Comparison of ENCODE assay signal across 13 mouse cellular contexts in genomic region chr5:113216328-113216960, GRCm38 (mm10). TPM values are rescaled to one million over a fixed set of nuclear protein-coding genes. Genes with fewer than 3 reads are reported as not detected.
A peak's percentile ranks its signal among the peaks of the same experiment; 100 is the strongest.
DNase-seq lines count a peak whose midpoint lies in the region; ATAC-seq and TF ChIP-seq lines count a peak whose summit lies in the region.
"Had no signal": no experiment of that assay in that cellular context is flagged by ENCODE, and none has a peak within 500 bp of the region (broad histone marks: within the 10 kb centered on the region; RNA-seq: fewer than 3 reads in every experiment).

No protein-coding gene starts in this region.

- ATAC-seq in Patski, result peak; percentile 75
- no peak for ATAC-seq in kidney, postnatal 0 days (replicated peaks; ENCODE audit: low FRiP score, low read depth)
- ATAC-seq in megakaryocyte progenitor cell, adult 5-6 weeks (replicated peaks; ENCODE audit: poor library complexity), result no peak
- ATAC-seq: activated CD4-positive, CD25-positive, alpha-beta regulatory T cell, adult 4 months; forebrain, embryonic 14.5 days had no signal

- CTCF ChIA-PET in Patski (lab: Charles Lee), result interaction anchor here (0.9 to 1.4 kb wide), 7 partner anchors 10 to 117 kb away, joined by 3 to 10 read pairs (median 4); partner anchors contain the start of gene Tmem211

- peaks cover 5% of the 10 kb centered on the region for H3K79me3 ChIP-seq in C2C12 (ENCODE audit: low read depth)

- no peak overlapping the region for H3ac ChIP-seq in C2C12 (ENCODE audit: control insufficient read depth, insufficient read length, low read depth)

- H3K79me2 ChIP-seq in C2C12 (ENCODE audit: control insufficient read depth, insufficient read depth), result peaks cover 23% of the 10 kb centered on the region

- intact Hi-C loops in left cerebral cortex, postnatal 10 days (cut with DNase I), result no loop called here

- 35% methylated on average over 14 of the region's 14 CpGs for WGBS in kidney, postnatal 0 days

- peak overlapping the region; percentile 6 for H3K4me3 ChIP-seq in C2C12 (ENCODE audit: insufficient read depth, poor library complexity, severe bottlenecking)
- no peak overlapping the region for H3K4me3 ChIP-seq in kidney, postnatal 0 days (replicated peaks; ENCODE audit: low read depth, low read length)
- H3K4me3 ChIP-seq: liver, embryonic 13.5 days had no signal

- H3K9ac ChIP-seq in kidney, postnatal 0 days (ENCODE audit: low read depth, low read length), result no peak overlapping the region
- H3K9ac ChIP-seq: hindbrain, embryonic 14.5 days; liver, embryonic 13.5 days had no signal

- TF ChIP-seq CTCF in C2C12 (IDR thresholded peaks at IDR 0.05; ENCODE audit: control insufficient read depth, insufficient read depth, insufficient read length) (no peak), Patski (IDR thresholded peaks at IDR 0.05) (no peak)
- no peak for TF ChIP-seq CTCF in kidney, postnatal 0 days (IDR thresholded peaks at IDR 0.05; ENCODE audit: low read depth)

- peaks cover 26% of the 10 kb centered on the region; the same call in 1 of the 2 replicates for H3K4me1 ChIP-seq in kidney, postnatal 0 days (replicated peaks; ENCODE audit: insufficient read depth, low read length)

- no peaks in the 10 kb centered on the region for H3K36me3 ChIP-seq in C2C12 (ENCODE audit: control insufficient read depth, insufficient read depth)
- no peaks in the 10 kb centered on the region for H3K36me3 ChIP-seq in kidney, postnatal 0 days (ENCODE audit: insufficient read depth, low read length)
- H3K36me3 ChIP-seq: liver, embryonic 13.5 days had no signal

- peak; percentile 22 to 49 for DNase-seq in left cerebral cortex, adult 18-20 months (ENCODE audit: low spot score in 2 of 2)
- no peak for DNase-seq in left cerebral cortex, postnatal 10 days (ENCODE audit: extremely low spot score in 1 of 2, low spot score in 2 of 2)
- DNase-seq in Patski (ENCODE audit: low read depth, low spot score), result peak; percentile 96
- DNase-seq in kidney, postnatal 0 days (ENCODE audit: low spot score), result peak; percentile 41
- DNase-seq in adrenal gland, adult 8-10 months, result no peak
- DNase-seq: liver, embryonic 13.5 days had no signal

- in situ Hi-C loops in Patski (cut with MboI; ENCODE audit: low pct_unique_long_range_greater_than_20kb), result loop anchor here (25.0 kb wide), 1 partner anchor 671 kb away; no protein-coding TSS in a partner anchor

- H3K4me2 ChIP-seq in kidney, postnatal 0 days (ENCODE audit: low read length), result no peak overlapping the region
- H3K4me2 ChIP-seq: heart, embryonic 11.5 days; hindbrain, embryonic 14.5 days; liver, embryonic 13.5 days had no signal

- H3K27ac ChIP-seq in kidney, postnatal 0 days, result peak overlapping the region; percentile 72
- H3K27ac ChIP-seq: hindbrain, embryonic 14.5 days; liver, embryonic 13.5 days had no signal

- no peaks in the 10 kb centered on the region for H3K9me3 ChIP-seq in kidney, postnatal 0 days (replicated peaks; ENCODE audit: low read length)
- H3K9me3 ChIP-seq: liver, embryonic 13.5 days had no signal

- POLR2A ChIA-PET in Patski (lab: Charles Lee), result interaction anchor here (0.9 to 1.7 kb wide), 3 partner anchors 9 to 36 kb away, joined by 4 to 5 read pairs (median 4); no protein-coding TSS in a partner anchor

- H3K27me3 ChIP-seq in C2C12 (ENCODE audit: control insufficient read depth, insufficient read depth, insufficient read length) (no peaks in the 10 kb centered on the region), Patski (no peaks in the 10 kb centered on the region)
- no peaks in the 10 kb centered on the region for H3K27me3 ChIP-seq in kidney, postnatal 0 days (ENCODE audit: insufficient read depth, low read length)

TF ChIP-seq in C2C12, 6 proteins besides CTCF, POLR2A, EP300 and RAD21:
- TF ChIP-seq USF1 (IDR thresholded peaks at IDR 0.05; ENCODE audit: low read depth) (no peak), CEBPB (IDR thresholded peaks at IDR 0.05; ENCODE audit: low read depth) (no peak), MYOG (IDR thresholded peaks at IDR 0.05; ENCODE audit: control insufficient read depth, extremely low read depth, insufficient read length) (no peak), MYOD1 (IDR thresholded peaks at IDR 0.05; ENCODE audit: control insufficient read depth, insufficient read length, low read depth) (no peak), MAX (IDR thresholded peaks at IDR 0.05) (no peak), FOSL1 (IDR thresholded peaks at IDR 0.05; ENCODE audit: insufficient read depth, low read length, poor library complexity, severe bottlenecking) (no peak)

RNA-seq across cellular contexts. Expression of gene 2900026A02Rik, which starts 4.6 kb away (rescaled TPM):
- 10 to 100 TPM; 37.3 to 39.1 TPM for total RNA-seq in left cerebral cortex, adult 18-20 months (2021)
- total RNA-seq in left cerebral cortex, postnatal 10 days (2021), result 10 to 100 TPM; 63.4 to 65.6 TPM
- polyA plus RNA-seq in C2C12 (2012; fragmentation: generic; extraction: Trizol) (8.4 TPM), Patski (2021) (26.0 TPM)
- polyA plus RNA-seq in kidney, postnatal 0 days (2015; fragmentation: Nextera tagmentation; extraction: Ambion mirVana), result 4.8 and 5.0 TPM in 2 replicates
- 1.6 and 2.7 TPM in 2 replicates for total RNA-seq in megakaryocyte progenitor cell, adult 5-6 weeks (2015)
- 1.3 and 2.0 TPM in 2 replicates for total RNA-seq in megakaryocyte progenitor cell, adult 5-6 weeks (2017)
- 10 to 100 TPM; 13.5 to 20.0 (median 15.7) TPM for total RNA-seq in adrenal gland, adult 8-10 months (2022)

RNA-seq across cellular contexts. Expression of gene Tmem211, which starts 10.3 kb away (rescaled TPM):
- total RNA-seq in left cerebral cortex, adult 18-20 months (2021), result not detected
- total RNA-seq in left cerebral cortex, postnatal 10 days (2021), result not detected
- not detected for polyA plus RNA-seq in C2C12 (2012; fragmentation: generic; extraction: Trizol)
- not detected for polyA plus RNA-seq in Patski (2021)
- polyA plus RNA-seq in kidney, postnatal 0 days (2015; fragmentation: Nextera tagmentation; extraction: Ambion mirVana), result 0.12 and 0.22 TPM in 2 replicates
- not detected in 2 replicates for total RNA-seq in megakaryocyte progenitor cell, adult 5-6 weeks (2015)
- total RNA-seq in megakaryocyte progenitor cell, adult 5-6 weeks (2017), result not detected in 2 replicates
- total RNA-seq in adrenal gland, adult 8-10 months (2022), result not detected
- total RNA-seq: layer of hippocampus, postnatal 14 days had no signal
- polyA plus RNA-seq: activated CD4-positive, CD25-positive, alpha-beta regulatory T cell, adult 4 months; forebrain, embryonic 14.5 days; heart, embryonic 11.5 days; hindbrain, embryonic 14.5 days; liver, embryonic 13.5 days had no signal

Comparison
In these comparisons a context has a peak if more than half of its experiments do, and no peak if none do; other contexts are left out.
1. DNase-seq: peak in left cerebral cortex, adult 18-20 months (2 of 2), Patski (single experiment) and kidney, postnatal 0 days (single experiment); none in left cerebral cortex, postnatal 10 days (0 of 2) and adrenal gland, adult 8-10 months (single experiment).